Mouse (Mus musculus) liver (tissue): Measurements from ENCODE around the gene Ndufaf7.

Experiments
- DNase-seq: peaks from one replicate; pipeline ENCODE4 v3.0.0-alpha.2; 2020; ENCODE audit warnings: mixed read lengths

Ndufaf7 gene

GRCm38 (mm10) chr17:78966092-78966883 lies 29.4 kb downstream of the Ndufaf7 start:
- DNase-seq = no peak

GRCm38 (mm10) chr17:78968500-78968899 lies 31.6 kb downstream of the Ndufaf7 start:
- DNase-seq = no peak

GRCm38 (mm10) chr17:78983166-78983565 lies 46.2 kb downstream of the Ndufaf7 start:
- no peak for DNase-seq

GRCm38 (mm10) chr17:78983736-78984135 lies 46.8 kb downstream of the Ndufaf7 start:
- DNase-seq = no peak

- no peak for DNase-seq
Measured at GRCm38 (mm10) chr17:78989015-78989414, 52.1 kb downstream of the Ndufaf7 start.

GRCm38 (mm10) chr17:78991549-78991948 lies 54.6 kb downstream of the Ndufaf7 start:
- DNase-seq = no peak

GRCm38 (mm10) chr17:78992303-78993027 lies 55.5 kb downstream of the Ndufaf7 start:
- DNase-seq = no peak

GRCm38 (mm10) chr17:78993670-78994069 lies 56.7 kb downstream of the Ndufaf7 start:
- DNase-seq = no peak

GRCm38 (mm10) chr17:78994382-78994781 lies 57.4 kb downstream of the Ndufaf7 start:
- DNase-seq = no peak

- no peak for DNase-seq
Measured at GRCm38 (mm10) chr17:78994931-78995820, 58.2 kb downstream of the Ndufaf7 start.
